Mouse (Mus musculus) brain, embryonic 14.5 days (tissue): ENCODE results near the gene Hibch. TPM values are rescaled to one million over a fixed set of nuclear protein-coding genes. Genes with fewer than 3 reads are reported as not detected.

Source experiments
- DNase-seq: peaks from one replicate; pipeline ENCODE4 v3.0.0-alpha.2; 2011; ENCODE audit warnings: low read depth
- CTCF ChIP-seq: fragments of 200-500 bp; IDR thresholded peaks from 2 replicates; pipeline ENCODE4 v1.5.1; 2012; ENCODE audit warnings: inconsistent platforms, mild to moderate bottlenecking, moderate library complexity, borderline replicate concordance; ENCODE audit not compliant: insufficient read depth, insufficient read length; ENCODE audit errors: extremely low read depth
- POLR2A ChIP-seq: fragments of 200-500 bp; IDR thresholded peaks from 2 replicates; pipeline ENCODE4 v1.6.1; 2012; ENCODE audit warnings: mild to moderate bottlenecking, inconsistent platforms, borderline replicate concordance; ENCODE audit not compliant: poor library complexity, insufficient read depth, insufficient read length, severe bottlenecking; ENCODE audit errors: extremely low read depth
- polyA plus RNA-seq: library from polyadenylated mRNA; depleted of rRNA; stranded (reverse); fragments of >200 nt; gene quantifications from 2 replicates; pipeline ENCODE4 v1.2.3, GENCODE M21; 2012; rRNA removed

The Hibch gene
- polyA plus RNA-seq, 1 experiment: 21.7 TPM

- DNase-seq: no peak
- TF ChIP-seq POLR2A (no peak), CTCF (no peak)
Observed at GRCm38 (mm10) chr1:52963097-52963496, 118.4 kb downstream of the Hibch start.

GRCm38 (mm10) chr1:52964581-52964980 is 119.9 kb downstream of the Hibch start:
- DNase-seq: no peak
- no peak for TF ChIP-seq CTCF
- no peak for TF ChIP-seq POLR2A

Other genes with a start within 250 kb of the Hibch start
- 19.9 and 25.6 TPM in 2 replicates for gene Nemp2, start 214.2 kb upstream of the Hibch start, polyA plus RNA-seq
- 14.3 and 21.8 TPM in 2 replicates for gene Mfsd6, start 117.5 kb upstream of the Hibch start, polyA plus RNA-seq
- gene Inpp1, start 27.2 kb upstream of the Hibch start, polyA plus RNA-seq: 19.9 and 22.9 TPM in 2 replicates
- gene 1700019D03Rik, start 175.2 kb downstream of the Hibch start, polyA plus RNA-seq: 1.1 TPM in 2 replicates
- gene Mstn, start 216.7 kb downstream of the Hibch start, polyA plus RNA-seq: 0.18 and 0.25 TPM in 2 replicates